Mouse (Mus musculus): ENCODE measurements at regions not wholly inside any gene's neighbourhood (a gene's known extent, or its start where the extent isn't known, plus 50 kb on each side); places are given as distances from the start of the nearest gene placed in this dataset.

GRCm38 (mm10) chr4:37445268-37445667 lies 493.7 kb upstream of the Lingo2 start:
- no peak for ATAC-seq (replicated peaks)
- Histone ChIP-seq H3K9ac (replicated peaks) (no peak overlapping the region), H3K4me3 (no peak overlapping the region), H3K27ac (replicated peaks) (no peak overlapping the region), H3K9me3 (no peaks in the 10 kb centered on the region), H3K4me2 (replicated peaks) (no peak overlapping the region), H3K36me3 (no peaks in the 10 kb centered on the region), H3K27me3 (no peaks in the 10 kb centered on the region), H3K4me1 (no peaks in the 10 kb centered on the region)
- 71% methylated on average over 2 of the region's 2 CpGs for WGBS

- ATAC-seq (replicated peaks) = no peak
- no peak overlapping the region for H3K4me2 ChIP-seq (replicated peaks)
These were observed 461.2 kb upstream of the Lingo2 start for GRCm38 (mm10) chr4:37412755-37413154.

GRCm38 (mm10) chr4:37388118-37388517 lies 436.6 kb upstream of the Lingo2 start:
- H3K4me3 ChIP-seq = no peak overlapping the region
- peak; percentile 55 for ATAC-seq (replicated peaks)
- H3K4me1 ChIP-seq = no peaks in the 10 kb centered on the region

More at GRCm38 (mm10) chr4:37412755-37413154, 461.2 kb upstream of the Lingo2 start:
- H3K27ac ChIP-seq (replicated peaks) = no peak overlapping the region
- no peaks in the 10 kb centered on the region for H3K4me1 ChIP-seq
- H3K9ac ChIP-seq (replicated peaks) = no peak overlapping the region
- 88% methylated on average over 2 of the region's 2 CpGs for WGBS
- H3K9me3 ChIP-seq = no peaks in the 10 kb centered on the region
- H3K27me3 ChIP-seq = no peaks in the 10 kb centered on the region
- no peaks in the 10 kb centered on the region for H3K36me3 ChIP-seq
- no peak overlapping the region for H3K4me3 ChIP-seq

GRCm38 (mm10) chr4:37386882-37387281 lies 435.3 kb upstream of the Lingo2 start:
- no peak overlapping the region for H3K27ac ChIP-seq (replicated peaks)
- ATAC-seq (replicated peaks) = no peak
- no peaks in the 10 kb centered on the region for H3K9me3 ChIP-seq
- 29% methylated on average over 1 of the region's 1 CpGs for WGBS
- no peaks in the 10 kb centered on the region for H3K36me3 ChIP-seq
- H3K9ac ChIP-seq (replicated peaks) = no peak overlapping the region
- no peak overlapping the region for H3K4me2 ChIP-seq (replicated peaks)
- H3K27me3 ChIP-seq = no peaks in the 10 kb centered on the region
- H3K4me1 ChIP-seq = no peaks in the 10 kb centered on the region
- no peak overlapping the region for H3K4me3 ChIP-seq

More at GRCm38 (mm10) chr4:37388118-37388517, 436.6 kb upstream of the Lingo2 start:
- H3K36me3 ChIP-seq = no peaks in the 10 kb centered on the region
- H3K4me2 ChIP-seq (replicated peaks) = no peak overlapping the region
- no peaks in the 10 kb centered on the region for H3K9me3 ChIP-seq
- H3K27me3 ChIP-seq = no peaks in the 10 kb centered on the region
- H3K9ac ChIP-seq (replicated peaks) = no peak overlapping the region
- H3K27ac ChIP-seq (replicated peaks) = no peak overlapping the region

- Histone ChIP-seq H3K36me3 (no peaks in the 10 kb centered on the region), H3K27me3 (no peaks in the 10 kb centered on the region), H3K4me1 (no peaks in the 10 kb centered on the region), H3K4me3 (no peak overlapping the region), H3K27ac (replicated peaks) (no peak overlapping the region), H3K4me2 (replicated peaks) (no peak overlapping the region), H3K9me3 (no peaks in the 10 kb centered on the region), H3K9ac (replicated peaks) (no peak overlapping the region)
- 79% methylated on average over 3 of the region's 3 CpGs for WGBS
- no peak for ATAC-seq (replicated peaks)
These were observed 412.7 kb upstream of the Lingo2 start for GRCm38 (mm10) chr4:37364209-37364608.

- H3K4me3 ChIP-seq = no peak overlapping the region
- 90% methylated on average over 5 of the region's 5 CpGs for whole genome bisulfite sequencing
- H3K9ac ChIP-seq (replicated peaks) = no peak overlapping the region
- H3K27me3 ChIP-seq = no peaks in the 10 kb centered on the region
- H3K27ac ChIP-seq (replicated peaks) = no peak overlapping the region
- H3K4me1 ChIP-seq = no peaks in the 10 kb centered on the region
- H3K4me2 ChIP-seq (replicated peaks) = no peak overlapping the region
- no peak for ATAC-seq (replicated peaks)
- no peaks in the 10 kb centered on the region for H3K36me3 ChIP-seq
- no peaks in the 10 kb centered on the region for H3K9me3 ChIP-seq
These were observed 409.7 kb upstream of the Lingo2 start for GRCm38 (mm10) chr4:37361254-37361653.

- Histone ChIP-seq H3K36me3 (no peaks in the 10 kb centered on the region), H3K4me1 (no peaks in the 10 kb centered on the region), H3K9me3 (no peaks in the 10 kb centered on the region), H3K27ac (replicated peaks) (no peak overlapping the region), H3K4me3 (no peak overlapping the region), H3K4me2 (replicated peaks) (no peak overlapping the region), H3K9ac (replicated peaks) (no peak overlapping the region), H3K27me3 (no peaks in the 10 kb centered on the region)
- ATAC-seq (replicated peaks) = no peak
These were observed 386.8 kb upstream of the Lingo2 start for GRCm38 (mm10) chr4:37338376-37338775.

All from forebrain, embryonic 15.5 days (tissue).